Mouse (Mus musculus) hindlimb bud, embryonic 11.5 days (tissue): ENCODE results near the gene Sh3gl2.

Source experiments
- DNase-seq: peaks from one replicate; pipeline ENCODE4 v3.0.0-alpha.2; 2012; ENCODE audit warnings: low read depth, low spot score; ENCODE audit errors: extremely low spot score

Gene Sh3gl2

DNA sequence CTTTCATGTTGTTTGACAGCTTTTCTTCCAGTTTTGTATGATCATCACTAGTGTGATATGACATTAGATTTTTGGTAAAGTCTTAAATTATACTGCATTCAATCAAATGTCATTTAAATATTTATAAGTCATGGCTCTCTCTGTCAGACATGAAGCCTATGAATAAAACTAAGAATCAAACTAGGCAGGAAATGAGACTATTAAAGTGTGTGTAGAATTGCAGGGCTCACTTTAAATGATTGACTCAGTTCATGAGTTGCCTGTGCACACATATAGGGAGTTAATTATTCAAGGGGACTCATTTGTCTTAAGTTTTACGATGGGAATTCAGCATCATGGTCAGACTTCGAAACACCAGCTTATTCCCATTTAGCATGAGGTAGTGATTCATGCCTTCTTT, 380.5 kb downstream of the Sh3gl2 start:
- DNase-seq, result no peak

DNA sequence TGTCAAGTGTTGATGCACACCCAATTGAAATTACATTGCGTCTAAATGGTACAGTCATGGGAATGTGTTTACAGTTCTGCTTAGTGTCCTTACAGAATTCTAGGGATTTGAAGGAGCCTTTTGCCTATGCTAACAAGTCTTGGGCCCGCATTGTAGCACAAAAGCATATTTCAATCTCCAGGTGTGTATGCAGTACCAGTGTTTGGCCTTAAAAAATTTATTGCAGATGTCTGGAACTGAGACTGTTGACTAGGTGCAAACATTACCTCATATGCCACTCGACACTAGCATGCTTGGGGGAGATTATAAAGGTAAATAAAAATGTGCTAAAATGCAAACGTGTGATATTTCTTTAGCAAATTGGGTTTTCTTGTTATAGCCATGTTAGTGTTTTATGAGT, 384.0 kb downstream of the Sh3gl2 start:
- DNase-seq, result no peak

DNA sequence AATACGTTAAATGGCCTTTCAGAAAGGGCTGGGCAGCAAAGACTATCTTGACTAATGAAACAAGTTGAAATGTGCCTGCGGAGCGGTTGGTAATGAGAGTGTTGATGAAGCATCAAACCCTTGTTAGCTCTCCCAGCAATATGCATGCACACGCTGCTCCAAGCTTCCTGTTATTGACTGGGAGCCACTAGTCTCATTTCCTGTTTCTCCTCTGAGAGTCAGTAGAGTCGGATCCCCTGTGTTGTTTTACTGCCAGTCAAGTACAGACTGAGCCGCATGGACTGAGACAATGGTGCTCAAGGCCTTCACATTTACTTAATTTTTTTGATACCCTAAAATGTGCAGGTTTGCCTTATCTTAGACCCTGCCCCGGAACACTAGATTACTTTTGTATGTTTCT, 386.1 kb downstream of the Sh3gl2 start:
- DNase-seq, result no peak

DNA sequence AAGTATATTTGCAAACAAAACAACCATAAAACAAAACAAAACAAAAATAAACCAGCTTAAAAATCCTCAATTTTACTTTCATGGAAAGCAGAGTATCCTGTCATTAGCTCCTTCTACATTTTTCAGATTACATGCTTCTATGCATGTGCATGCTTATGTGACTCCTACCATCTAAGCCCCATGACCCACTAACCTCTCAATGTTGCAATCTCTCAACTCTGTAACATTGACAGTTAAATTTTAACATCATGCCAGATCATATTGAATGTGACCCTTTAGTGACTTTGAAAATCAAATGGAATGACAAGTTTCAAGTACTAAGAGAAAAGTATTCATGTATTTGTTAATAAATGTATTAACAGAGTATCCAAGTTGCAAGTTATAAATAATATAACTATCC, 389.2 kb downstream of the Sh3gl2 start:
- no peak for DNase-seq

- DNase-seq, result no peak
Measured at GRCm38 (mm10) chr4:85613331-85613730, 408.4 kb downstream of the Sh3gl2 start.

DNA sequence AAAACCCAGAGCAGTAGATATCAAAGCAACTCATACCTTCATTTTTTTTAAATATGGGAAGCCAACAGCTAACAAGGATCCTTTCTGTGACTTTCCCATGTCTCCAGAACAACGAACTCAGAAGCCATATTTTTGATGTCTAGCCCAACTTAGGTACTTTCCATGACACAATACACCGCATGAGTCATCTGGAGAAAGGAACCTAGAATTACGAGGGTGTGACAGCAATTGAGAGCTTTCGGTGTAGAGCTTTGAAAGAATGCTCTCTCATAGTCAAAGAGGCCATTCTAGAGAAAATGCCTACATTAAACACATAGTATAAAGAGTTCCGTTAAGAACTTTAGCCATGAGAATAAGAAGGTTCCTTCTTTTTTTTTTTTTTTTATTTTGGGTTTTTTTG, 413.8 kb downstream of the Sh3gl2 start:
- DNase-seq, result no peak

- no peak for DNase-seq
Measured at GRCm38 (mm10) chr4:85619261-85619660, 414.3 kb downstream of the Sh3gl2 start.

DNA sequence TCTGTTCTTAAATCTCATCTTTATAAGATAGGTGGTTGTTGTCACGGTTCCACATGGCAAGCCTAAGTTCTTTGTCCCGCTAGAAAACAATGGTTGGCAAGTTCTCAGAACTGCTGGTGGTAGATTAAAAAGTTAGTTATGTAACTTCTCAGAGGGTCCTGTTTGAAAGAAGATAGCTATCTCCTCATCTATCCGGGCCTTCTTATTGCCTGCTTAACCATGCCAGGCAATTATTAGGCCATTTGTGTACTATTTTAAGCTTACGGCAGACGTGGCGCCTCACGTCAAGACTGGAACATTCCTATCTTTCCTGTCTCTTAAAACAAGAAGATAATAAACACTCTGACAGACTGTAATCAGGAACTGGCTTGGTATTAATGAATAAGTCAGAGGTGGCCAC, 424.5 kb downstream of the Sh3gl2 start:
- DNase-seq, result no peak

DNA sequence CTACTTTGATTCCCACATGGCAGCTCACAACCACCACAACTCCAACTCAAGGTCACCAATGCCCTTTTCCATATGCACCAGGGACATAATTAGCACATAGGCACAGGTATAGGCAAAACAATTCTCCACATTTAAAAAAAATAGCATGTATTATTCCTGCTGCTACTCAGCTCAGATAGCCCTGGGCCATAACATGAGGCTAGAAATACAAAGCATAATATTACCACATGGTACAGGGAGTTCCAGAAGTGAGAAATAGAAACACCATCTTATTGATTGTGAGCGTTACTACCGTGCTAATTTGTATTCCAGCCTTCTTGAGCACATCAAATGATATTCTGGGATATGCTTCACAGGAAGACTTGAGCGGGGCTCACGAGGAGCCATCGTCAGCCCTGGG, 464.3 kb downstream of the Sh3gl2 start:
- DNase-seq, result no peak

GRCm38 (mm10) chr4:85669735-85670134, 464.8 kb downstream of the Sh3gl2 start:
- no peak for DNase-seq

DNA sequence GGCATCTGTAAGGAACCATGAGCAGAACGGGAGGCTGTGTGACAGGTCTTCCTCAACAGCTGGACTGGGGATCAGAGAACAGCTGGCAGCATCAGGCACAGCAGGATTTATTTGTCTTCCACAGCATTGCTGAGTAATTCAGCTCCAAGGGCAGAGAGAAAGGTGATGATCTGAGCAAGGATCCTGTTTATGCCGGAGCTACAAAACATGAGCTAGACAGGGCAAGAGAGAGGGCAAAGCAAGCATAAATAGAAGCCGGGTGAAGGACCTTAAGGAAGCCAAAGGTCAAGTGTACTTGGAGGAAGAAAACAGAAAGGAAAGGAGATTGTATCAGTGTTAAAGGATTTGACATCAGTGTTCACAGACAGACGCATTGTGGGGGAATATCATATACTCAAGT, 467.4 kb downstream of the Sh3gl2 start:
- DNase-seq, result no peak

GRCm38 (mm10) chr4:85677621-85678020, 472.7 kb downstream of the Sh3gl2 start:
- DNase-seq, result no peak

DNA sequence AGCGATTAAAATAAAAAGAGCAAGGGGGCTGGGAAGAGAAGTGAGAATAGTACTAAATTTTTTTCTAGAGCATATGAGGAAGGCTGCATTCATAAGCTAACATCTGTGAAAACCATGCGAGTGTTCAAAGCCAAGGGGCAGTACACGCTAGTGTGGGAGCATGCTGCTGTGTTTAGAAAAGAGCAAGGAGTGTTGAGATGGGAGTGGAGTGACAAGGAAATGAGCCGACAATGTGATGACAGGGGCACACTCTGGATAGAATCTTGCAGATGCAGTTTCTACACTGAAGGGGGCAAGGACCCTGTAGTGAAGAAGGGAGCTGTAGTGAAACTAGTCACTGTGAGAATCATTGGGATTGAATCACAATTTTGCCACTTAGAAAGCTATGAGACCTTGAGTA, 481.2 kb downstream of the Sh3gl2 start:
- DNase-seq, result no peak
